Mouse (Mus musculus) hindbrain, postnatal 0 days (tissue): ENCODE results near the gene Ptprs. TPM values are rescaled to one million over a fixed set of nuclear protein-coding genes. Genes with fewer than 3 reads are reported as not detected.
A peak's percentile ranks its signal among the peaks of the same experiment; 100 is the strongest.

Experiments
- ATAC-seq: fragments of 200-750 bp; cut with Nextera tagmentation; 2 replicates; pipeline ENCODE4 v1.8.0; 2017; ENCODE audit warnings: mild to moderate bottlenecking, moderate TSS enrichment, moderate library complexity
- DNase-seq: peaks from one replicate; pipeline ENCODE4 v3.0.0-alpha.2; 2015; ENCODE audit warnings: low spot score
- H3K27ac ChIP-seq: fragments of 300-500 bp; sonication (generic); 2 replicates; pipeline ENCODE4 v1.5.1; 2014; ENCODE audit warnings: mild to moderate bottlenecking
- H3K27me3 ChIP-seq: fragments of 300-500 bp; sonication (generic); 2 replicates; pipeline ENCODE4 v1.6.1; 2014; ENCODE audit warnings: low read length, mixed read lengths; ENCODE audit not compliant: insufficient read depth
- H3K36me3 ChIP-seq: fragments of 300-500 bp; sonication (generic); 2 replicates; pipeline ENCODE4 v1.6.1; 2014; ENCODE audit warnings: low read length, mixed read lengths; ENCODE audit not compliant: insufficient read depth
- H3K4me1 ChIP-seq: fragments of 300-500 bp; sonication (generic); 2 replicates; pipeline ENCODE4 v1.6.1; 2014; ENCODE audit warnings: antibody characterized with exemption, low read length, mixed read lengths; ENCODE audit not compliant: insufficient read depth
- H3K4me2 ChIP-seq: fragments of 300-500 bp; sonication (generic); 2 replicates; pipeline ENCODE4 v1.6.1; 2014; ENCODE audit warnings: low read depth, mild to moderate bottlenecking, low read length, moderate library complexity, mixed read lengths
- H3K4me3 ChIP-seq: fragments of 300-500 bp; sonication (generic); 2 replicates; pipeline ENCODE4 v1.5.1; 2014; ENCODE audit warnings: low read length
- H3K9ac ChIP-seq: fragments of 300-500 bp; sonication (generic); replicated peaks from 2 replicates; pipeline ENCODE4 v1.6.1; 2014; ENCODE audit warnings: mild to moderate bottlenecking, low read length, moderate library complexity, mixed read lengths
- H3K9me3 ChIP-seq: fragments of 300-500 bp; sonication (generic); 2 replicates; pipeline ENCODE4 v1.6.1; 2016; ENCODE audit warnings: low read length, mixed read lengths
- CTCF ChIP-seq: IDR thresholded peaks from 2 replicates; pipeline ENCODE4 v1.5.1; 2016; ENCODE audit warnings: antibody characterized with exemption, control low read depth, low read depth
- WGBS: fragments of 180-500 bp; shearing (Covaris S2); extraction: QIAGEN DNeasy Blood & Tissue Kit; methylation state at CpG from one replicate; pipeline ENCODE4 v1.1.7; 2014; 5-methylcytosine and 5-hydroxymethylcytosine counted together
- polyA plus RNA-seq: library from polyadenylated mRNA; unstranded; fragments of >200 nt; fragmentation: Nextera tagmentation; extraction: Ambion mirVana; gene quantifications from 2 replicates; pipeline ENCODE4 v1.2.1, GENCODE M21; 2015
- total RNA-seq: library from RNA; depleted of rRNA; stranded (reverse); fragments of >200 nt; gene quantifications from 2 replicates; pipeline ENCODE4 v1.2.3, GENCODE M21; 2014

The Ptprs gene
- total and polyA plus RNA-seq, 2 experiments from 2014 or later: 198 to 913 TPM

DNA sequence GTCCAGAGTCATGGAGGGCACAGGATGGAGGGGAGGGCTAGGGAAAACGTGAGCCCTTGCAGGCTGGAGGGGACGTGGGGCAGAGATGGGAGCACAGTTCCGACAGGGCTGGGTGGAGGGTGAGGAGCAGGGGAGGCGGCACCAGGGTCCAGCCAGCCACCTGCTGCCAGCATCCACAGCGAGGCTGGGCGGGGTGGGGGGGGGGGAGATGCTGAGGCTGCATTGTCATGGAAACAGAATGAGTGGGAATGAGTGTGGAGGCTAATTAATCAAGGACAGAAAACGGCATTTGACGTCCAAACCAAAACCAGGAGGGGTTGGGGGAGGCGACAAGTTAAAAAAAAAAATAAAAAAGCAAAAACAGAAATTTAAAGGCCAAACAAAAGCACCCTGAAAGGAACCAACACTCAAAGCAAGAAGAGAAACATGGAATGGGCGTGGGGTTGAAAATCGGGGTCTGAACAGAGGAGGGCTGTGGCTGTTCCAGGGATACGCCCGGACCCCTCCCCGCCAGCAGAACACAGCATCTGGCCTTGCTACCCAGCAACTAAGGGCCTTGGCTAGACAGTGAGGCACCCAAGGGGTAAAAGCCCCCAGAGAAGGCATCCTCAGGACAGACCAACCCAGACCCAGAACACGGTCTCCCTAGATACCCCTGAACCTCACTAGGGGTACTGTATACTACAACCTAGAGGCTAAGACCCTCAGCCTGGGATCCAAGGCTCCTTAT is 36.4 kb downstream of the Ptprs start:
- H3K9ac ChIP-seq: 0 out of 2 replicates have a peak overlapping the region, but pooled peaks have one; percentile 24
- 40% methylated on average over 15 of the region's 15 CpGs for WGBS
- DNase-seq: no peak

DNA sequence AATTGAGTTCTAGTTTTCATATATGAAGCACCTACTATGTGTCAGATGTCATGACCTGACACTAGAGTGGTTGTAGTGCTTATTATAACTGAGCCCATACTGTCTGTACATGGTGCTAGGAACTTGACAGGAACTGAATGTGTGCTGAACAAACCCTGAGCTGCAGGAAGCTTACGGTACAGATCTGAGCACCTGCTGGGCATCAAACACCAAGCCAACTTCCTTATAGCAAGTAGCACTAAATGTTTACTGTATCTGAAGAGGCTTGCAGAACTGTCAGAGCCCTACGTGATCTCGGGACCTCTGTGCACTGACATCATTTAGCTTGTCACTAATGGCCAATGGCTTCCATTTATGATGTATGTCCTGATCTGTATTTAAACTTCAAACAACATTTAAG is 44.7 kb downstream of the Ptprs start:
- Histone ChIP-seq H3K4me3 (no peak overlapping the region), H3K9ac (no peak overlapping the region), H3K4me1 (no peaks in the 10 kb centered on the region), H3K27me3 (no peaks in the 10 kb centered on the region), H3K9me3 (no peaks in the 10 kb centered on the region), H3K27ac (no peak overlapping the region), H3K36me3 (peaks cover 63% of the 10 kb centered on the region), H3K4me2 (no peak overlapping the region)
- no peak for ATAC-seq
- TF ChIP-seq CTCF: no peak
- whole genome bisulfite sequencing: 74% methylated on average over 3 of the region's 3 CpGs
- DNase-seq: no peak

More for the DNA sequence above, 36.4 kb downstream of the Ptprs start:
- peak; percentile 8; the same call in 1 of the 2 replicates for ATAC-seq
- H3K27ac ChIP-seq: peak overlapping the region; percentile 45; the same call in 1 of the 2 replicates
- no peak overlapping the region for H3K4me3 ChIP-seq
- H3K27me3 ChIP-seq: no peaks in the 10 kb centered on the region
- H3K4me2 ChIP-seq: no peak overlapping the region
- no peaks in the 10 kb centered on the region for H3K4me1 ChIP-seq
- peaks cover 34% of the 10 kb centered on the region; the same call in 1 of the 2 replicates for H3K36me3 ChIP-seq
- no peak for TF ChIP-seq CTCF
- H3K9me3 ChIP-seq: no peaks in the 10 kb centered on the region

DNA sequence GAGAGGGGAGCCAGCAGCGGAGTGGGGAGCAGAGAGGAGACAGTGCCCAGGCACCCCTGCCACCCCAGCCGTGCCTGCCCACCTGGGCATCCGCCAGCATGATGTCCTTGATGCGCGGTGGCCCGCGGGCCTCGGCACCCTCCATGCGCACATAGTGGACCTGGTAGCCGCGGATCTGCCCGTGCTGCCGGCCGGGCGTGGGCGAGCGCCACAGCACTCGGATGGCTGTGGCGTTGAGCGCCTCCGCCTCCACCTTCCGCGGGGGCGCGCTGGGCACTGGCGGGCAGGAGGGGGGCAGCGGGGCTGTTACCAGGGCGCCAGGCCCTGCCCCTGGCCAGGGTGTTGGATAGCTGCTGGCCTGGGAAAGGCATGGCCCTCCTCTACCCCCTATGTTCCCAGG is 48.4 kb downstream of the Ptprs start:
- Histone ChIP-seq H3K4me3 (no peak overlapping the region), H3K27ac (no peak overlapping the region), H3K4me1 (no peaks in the 10 kb centered on the region; the same call in 1 of the 2 replicates), H3K36me3 (peaks cover 57% of the 10 kb centered on the region), H3K4me2 (no peak overlapping the region), H3K9ac (no peak overlapping the region), H3K9me3 (no peaks in the 10 kb centered on the region), H3K27me3 (no peaks in the 10 kb centered on the region)
- 82% methylated on average over 28 of the region's 28 CpGs for WGBS
- no peak for TF ChIP-seq CTCF
- DNase-seq (no peak), ATAC-seq (no peak)

DNA sequence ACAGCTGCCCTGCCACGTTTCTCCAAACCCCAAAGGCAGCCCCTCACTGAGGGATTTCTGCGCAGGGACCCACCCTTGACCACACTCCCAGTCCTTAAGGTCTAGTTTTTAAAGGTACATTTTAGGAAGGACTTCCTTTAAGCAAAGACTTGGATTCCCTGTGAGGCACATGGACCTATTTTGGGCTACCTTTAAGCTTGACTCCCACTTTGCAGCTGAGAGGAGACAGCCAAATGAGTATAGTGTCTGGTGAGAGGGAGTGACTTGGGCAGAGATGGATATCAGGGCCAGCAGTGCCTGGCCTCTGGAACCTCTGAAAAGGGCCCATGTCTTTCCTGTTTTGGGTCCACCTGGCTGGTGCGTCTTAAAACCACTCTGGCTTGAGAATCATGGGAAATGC is 50.3 kb downstream of the Ptprs start:
- Histone ChIP-seq H3K4me3 (no peak overlapping the region), H3K4me1 (no peaks in the 10 kb centered on the region; the same call in 1 of the 2 replicates), H3K27ac (peak overlapping the region; percentile 46; the same call in 1 of the 2 replicates), H3K9ac (0 out of 2 replicates have a peak overlapping the region, but pooled peaks have one; percentile 41), H3K36me3 (peaks cover 58% of the 10 kb centered on the region), H3K9me3 (no peaks in the 10 kb centered on the region), H3K4me2 (peak overlapping the region; percentile 54), H3K27me3 (no peaks in the 10 kb centered on the region)
- no peak for TF ChIP-seq CTCF
- ATAC-seq (peak; percentile 28; the same call in 1 of the 2 replicates), DNase-seq (no peak)
- WGBS: 38% methylated on average over 3 of the region's 3 CpGs

DNA sequence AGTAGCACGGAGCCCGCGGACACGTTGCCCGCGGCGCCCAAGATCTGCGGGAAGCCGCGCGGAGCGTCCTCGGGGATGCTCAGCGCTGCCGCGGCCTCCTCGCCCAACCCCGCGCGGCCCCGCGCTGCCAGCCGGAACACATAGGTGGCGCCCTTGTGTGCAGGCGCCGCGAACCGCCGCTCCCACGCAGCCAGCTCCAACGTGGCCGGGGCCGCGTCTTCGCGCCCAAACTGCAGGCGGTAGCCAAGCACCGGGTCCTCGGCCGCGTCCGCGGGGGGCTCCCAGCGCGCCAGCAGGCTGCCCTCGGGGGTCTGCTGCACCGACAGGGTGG is 50.7 kb downstream of the Ptprs start:
- peaks cover 62% of the 10 kb centered on the region for H3K36me3 ChIP-seq
- DNase-seq: peak; percentile 86
- 1% methylated on average over 47 of the region's 47 CpGs for WGBS
- H3K9ac ChIP-seq: peak overlapping the region; percentile 41; the same call in 1 of the 2 replicates
- ATAC-seq: peak; percentile 74
- H3K4me3 ChIP-seq: peak overlapping the region; percentile 25
- no peaks in the 10 kb centered on the region; the same call in 1 of the 2 replicates for H3K4me1 ChIP-seq
- peak overlapping the region; percentile 46; the same call in 1 of the 2 replicates for H3K27ac ChIP-seq
- no peaks in the 10 kb centered on the region for H3K9me3 ChIP-seq
- H3K27me3 ChIP-seq: no peaks in the 10 kb centered on the region
- H3K4me2 ChIP-seq: peak overlapping the region; percentile 54
- TF ChIP-seq CTCF: peak; percentile 43; the same call in 1 of the 2 replicates

DNA sequence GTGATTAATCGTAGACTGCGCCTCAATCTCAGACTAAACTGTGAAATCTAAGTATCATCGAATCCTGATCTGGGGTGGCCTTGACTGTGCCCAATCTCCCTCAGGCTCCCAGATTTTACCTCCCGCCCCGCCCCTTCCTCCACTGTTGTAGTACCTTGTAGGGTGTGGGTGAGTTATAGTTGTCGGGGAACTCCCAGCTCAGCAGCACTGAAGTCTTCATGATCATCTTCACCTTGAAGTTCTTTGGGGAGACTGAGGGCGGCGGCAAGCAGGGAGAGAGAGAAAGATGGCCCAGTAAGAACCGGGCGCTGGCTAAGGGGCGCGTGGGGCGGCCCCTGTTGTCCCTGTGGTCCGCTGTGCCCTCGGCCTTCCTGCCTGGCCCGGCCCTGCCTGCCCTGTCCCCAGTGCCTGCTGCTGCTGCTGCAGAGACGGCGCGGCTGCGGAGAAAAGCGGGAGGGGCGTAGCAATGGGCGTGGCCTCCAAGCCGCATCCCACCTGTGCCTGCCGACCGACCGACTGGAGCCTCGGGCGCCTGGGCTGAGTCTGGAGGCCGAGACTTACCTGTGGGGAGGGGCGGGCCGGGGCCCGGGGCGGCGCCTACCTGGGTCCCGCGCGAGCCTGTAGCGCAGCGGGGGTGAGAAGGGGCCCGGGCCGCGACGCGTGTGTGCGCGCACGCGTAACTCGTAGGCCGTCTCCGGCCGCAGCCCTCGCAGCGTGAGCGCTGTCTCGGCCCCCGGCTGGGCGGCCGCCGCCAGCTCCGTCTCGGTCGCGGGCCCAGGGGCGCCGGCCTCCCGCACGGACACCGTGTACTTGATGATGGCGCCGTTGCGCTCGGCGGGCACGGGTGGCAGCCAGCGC is 51.3 kb downstream of the Ptprs start:
- Histone ChIP-seq H3K4me2 (peak overlapping the region; percentile 54), H3K9me3 (no peaks in the 10 kb centered on the region), H3K27me3 (no peaks in the 10 kb centered on the region), H3K36me3 (peaks cover 68% of the 10 kb centered on the region), H3K27ac (peak overlapping the region; percentile 46; the same call in 1 of the 2 replicates), H3K4me3 (peak overlapping the region; percentile 25), H3K9ac (peak overlapping the region; percentile 41; the same call in 1 of the 2 replicates), H3K4me1 (no peaks in the 10 kb centered on the region; the same call in 1 of the 2 replicates)
- DNase-seq: no peak
- no peak for TF ChIP-seq CTCF
- 19% methylated on average over 70 of the region's 77 CpGs for WGBS
- peak; percentile 37 for ATAC-seq
